Comparison of ENCODE assay signal across 22 mouse cellular contexts in the genomic region with DNA sequence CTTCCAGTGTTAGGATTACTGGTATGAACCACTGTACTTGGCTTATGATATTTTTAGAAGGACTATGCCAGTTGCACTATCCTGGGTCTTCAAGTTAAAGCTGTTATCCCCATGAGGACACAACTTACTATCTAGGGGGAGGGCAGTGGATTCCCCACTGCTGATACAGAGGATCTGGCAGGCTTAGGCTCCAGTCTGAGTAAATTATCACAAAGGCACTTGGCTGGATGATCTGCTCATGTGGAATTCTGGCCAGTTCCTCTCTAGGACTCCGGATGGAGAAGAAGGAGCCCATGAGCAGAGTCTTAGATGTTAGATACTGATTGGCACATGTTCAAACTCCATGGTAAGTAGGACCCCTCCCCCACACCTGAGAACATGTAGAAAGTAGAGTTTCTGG. TPM values are rescaled to one million over a fixed set of nuclear protein-coding genes. Genes with fewer than 3 reads are reported as not detected.
DNase-seq lines count a peak whose midpoint lies in the region; ATAC-seq lines count a peak whose summit lies in the region.
"Had no signal": no experiment of that assay in that cellular context is flagged by ENCODE, and none has a peak within 500 bp of the region (broad histone marks: within the 10 kb centered on the region; RNA-seq: fewer than 3 reads in every experiment).

No protein-coding gene starts in this region.

- H3K27me3 ChIP-seq in heart, embryonic 12.5 days (replicated peaks), result no peaks in the 10 kb centered on the region
- no peaks in the 10 kb centered on the region for H3K27me3 ChIP-seq in midbrain, embryonic 11.5 days (ENCODE audit: control insufficient read depth, insufficient read depth, low read length)
- H3K27me3 ChIP-seq in midbrain, embryonic 15.5 days (replicated peaks), result no peaks in the 10 kb centered on the region
- H3K27me3 ChIP-seq: CH12.LX, Patski had no signal

- whole genome bisulfite sequencing in heart, embryonic 12.5 days, result 27% methylated on average over 1 of the region's 1 CpGs
- 91% methylated on average over 1 of the region's 1 CpGs for WGBS in midbrain, embryonic 11.5 days
- WGBS in midbrain, embryonic 15.5 days, result 82% methylated on average over 1 of the region's 1 CpGs

- H3K27ac ChIP-seq in heart, embryonic 12.5 days (ENCODE audit: poor library complexity, severe bottlenecking), result no peak overlapping the region
- no peak overlapping the region for H3K27ac ChIP-seq in midbrain, embryonic 11.5 days (ENCODE audit: low read depth, low read length)
- no peak overlapping the region for H3K27ac ChIP-seq in midbrain, embryonic 15.5 days

- H3K36me3 ChIP-seq in heart, embryonic 12.5 days, result no peaks in the 10 kb centered on the region
- no peaks in the 10 kb centered on the region for H3K36me3 ChIP-seq in midbrain, embryonic 11.5 days (ENCODE audit: control insufficient read depth, insufficient read depth, low read length)
- no peaks in the 10 kb centered on the region for H3K36me3 ChIP-seq in midbrain, embryonic 15.5 days (replicated peaks)
- H3K36me3 ChIP-seq: G1E had no signal

- H3K4me2 ChIP-seq in heart, embryonic 12.5 days, result no peak overlapping the region
- H3K4me2 ChIP-seq in midbrain, embryonic 11.5 days, result no peak overlapping the region
- H3K4me2 ChIP-seq in midbrain, embryonic 15.5 days, result no peak overlapping the region

- no peak for ATAC-seq in heart, embryonic 12.5 days (ENCODE audit: insufficient number of reproducible peaks, low FRiP score)
- ATAC-seq in midbrain, embryonic 11.5 days (ENCODE audit: low FRiP score), result no peak
- no peak for ATAC-seq in midbrain, embryonic 15.5 days (replicated peaks)
- ATAC-seq: activated CD4-positive, CD25-positive, alpha-beta regulatory T cell, adult 4 months; CD4-positive, CD25-positive, alpha-beta regulatory T cell, adult 4 months; Patski had no signal

- H3K9me3 ChIP-seq in heart, embryonic 12.5 days (replicated peaks), result no peaks in the 10 kb centered on the region
- no peaks in the 10 kb centered on the region for H3K9me3 ChIP-seq in midbrain, embryonic 11.5 days (ENCODE audit: control insufficient read depth, low read length)
- no peaks in the 10 kb centered on the region for H3K9me3 ChIP-seq in midbrain, embryonic 15.5 days
- H3K9me3 ChIP-seq: G1E had no signal

- H3K4me1 ChIP-seq in heart, embryonic 12.5 days (replicated peaks), result peaks cover 6% of the 10 kb centered on the region; the same call in 1 of the 2 replicates
- H3K4me1 ChIP-seq in midbrain, embryonic 11.5 days (ENCODE audit: control insufficient read depth, insufficient read depth, low read length), result no peaks in the 10 kb centered on the region
- H3K4me1 ChIP-seq in midbrain, embryonic 15.5 days, result no peaks in the 10 kb centered on the region; the same call in 1 of the 2 replicates

- DNase-seq in heart, adult 11 months, result peak; percentile 55
- peak; percentile 51 for DNase-seq in midbrain, embryonic 11.5 days (ENCODE audit: low spot score, missing footprints)
- peak; percentile 35 for DNase-seq in NIH3T3 (ENCODE audit: low read depth)
- no peak for DNase-seq in layer of hippocampus, adult 18-20 months (ENCODE audit: low spot score in 2 of 2)
- DNase-seq: adrenal gland, adult 2 months; adrenal gland, adult 8-10 months; adrenal gland, postnatal 10 days; adrenal gland, postnatal 14 days; adrenal gland, postnatal 25 days; adrenal gland, postnatal 36 days; B cell, adult 2 months; cerebellum, adult 11 months; cerebellum, adult 11-12 months; cerebellum, adult 18-20 months; cerebellum, adult 2 months had no signal

- H3K4me3 ChIP-seq in heart, embryonic 12.5 days, result no peak overlapping the region
- no peak overlapping the region for H3K4me3 ChIP-seq in midbrain, embryonic 11.5 days (ENCODE audit: low read depth, low read length)
- no peak overlapping the region for H3K4me3 ChIP-seq in midbrain, embryonic 15.5 days

- H3K9ac ChIP-seq in heart, embryonic 12.5 days, result no peak overlapping the region
- H3K9ac ChIP-seq in midbrain, embryonic 11.5 days (ENCODE audit: low read length), result no peak overlapping the region
- no peak overlapping the region for H3K9ac ChIP-seq in midbrain, embryonic 15.5 days

RNA-seq across cellular contexts. Expression of a gene that starts 59.0 kb away (rescaled TPM):
- 4.4 and 5.6 TPM in 2 replicates for polyA plus RNA-seq in heart, embryonic 12.5 days (2016; fragmentation: Nextera tagmentation; extraction: Ambion mirVana)
- polyA plus RNA-seq in midbrain, embryonic 11.5 days (2014; fragmentation: Nextera tagmentation; extraction: Ambion mirVana), result 2.5 and 3.0 TPM in 2 replicates
- polyA plus RNA-seq in midbrain, embryonic 15.5 days (2015; fragmentation: Nextera tagmentation; extraction: Ambion mirVana), result 4.1 and 5.2 TPM in 2 replicates
- 10 to 100 TPM; 35.2 to 37.1 TPM for total RNA-seq in layer of hippocampus, adult 18-20 months (2021)
- polyA plus RNA-seq: G1E had no signal

Comparison
In these comparisons a context has a peak if more than half of its experiments do, and no peak if none do; other contexts are left out.
1. DNase-seq: peak in heart, adult 11 months (single experiment), midbrain, embryonic 11.5 days (single experiment) and NIH3T3 (single experiment); none in layer of hippocampus, adult 18-20 months (0 of 2).